Mouse (Mus musculus) left cerebral cortex, postnatal 4 days (tissue): ENCODE data around the gene Mef2c. TPM values are rescaled to one million over a fixed set of nuclear protein-coding genes. Genes with fewer than 3 reads are reported as not detected.

ENCODE experiments used
- DNase-seq: peaks from one replicate; pipeline ENCODE4 v3.0.0-alpha.2; 2022
- intact Hi-C: fragments of 180-260 bp; cut with DNase I; formaldehyde crosslinking; loops from one replicate; pipeline ENCODE4 v1.15.1; 2025
- total RNA-seq, 2 experiments: library from RNA; stranded (reverse); gene quantifications; 2 replicates each; pipeline ENCODE4 v1.2.3; 2021

Gene Mef2c
- total RNA-seq, 2 experiments from 2014 or later, result 1,096 to 1,344 TPM

DNA sequence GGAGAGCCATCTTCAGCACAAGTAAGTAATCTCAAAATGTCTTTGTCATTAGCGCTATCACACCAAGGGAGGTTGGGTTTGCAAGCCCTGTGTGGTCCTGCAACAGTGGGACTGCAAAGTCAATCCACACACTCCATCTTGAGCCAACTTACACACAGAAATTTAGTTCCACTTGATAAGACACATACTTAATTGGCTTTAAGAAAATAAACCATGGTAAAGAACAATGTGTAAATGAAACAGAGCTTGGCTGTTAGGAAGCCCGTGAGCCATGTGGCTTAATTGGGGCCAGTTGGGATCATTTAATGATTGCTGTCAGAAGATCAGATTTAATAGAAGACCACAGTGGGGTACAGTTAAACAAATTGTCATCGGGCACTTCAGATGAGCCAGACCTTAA lies 63.8 kb downstream of the Mef2c start:
- intact Hi-C loops, result no loop called here

DNA sequence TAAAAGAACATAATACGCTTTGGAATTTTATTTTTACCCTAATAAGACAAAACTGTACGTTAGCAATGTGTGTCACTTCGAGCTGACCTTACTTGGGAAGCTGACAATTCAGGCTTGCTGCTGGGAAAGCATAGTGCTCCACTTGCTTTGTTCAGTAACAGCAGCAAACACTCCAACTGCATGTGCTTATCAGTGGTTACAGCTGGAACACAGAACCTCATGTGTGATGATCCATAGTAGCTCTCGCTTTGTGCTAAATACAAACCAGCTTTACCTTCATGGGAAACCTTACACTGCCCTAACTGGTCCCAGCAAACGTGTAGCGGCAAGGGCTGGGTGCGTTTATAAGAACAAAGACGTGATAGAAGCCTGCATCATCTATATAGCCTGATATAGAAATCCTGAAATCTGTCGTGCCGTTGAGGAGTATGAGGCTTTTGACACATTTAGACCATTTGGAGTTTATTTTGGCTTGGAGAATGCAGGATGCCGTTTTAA lies 65.0 kb downstream of the Mef2c start:
- no peak for DNase-seq
- intact Hi-C loops, result no loop called here

More for the DNA sequence above, 63.8 kb downstream of the Mef2c start:
- no peak for DNase-seq

DNA sequence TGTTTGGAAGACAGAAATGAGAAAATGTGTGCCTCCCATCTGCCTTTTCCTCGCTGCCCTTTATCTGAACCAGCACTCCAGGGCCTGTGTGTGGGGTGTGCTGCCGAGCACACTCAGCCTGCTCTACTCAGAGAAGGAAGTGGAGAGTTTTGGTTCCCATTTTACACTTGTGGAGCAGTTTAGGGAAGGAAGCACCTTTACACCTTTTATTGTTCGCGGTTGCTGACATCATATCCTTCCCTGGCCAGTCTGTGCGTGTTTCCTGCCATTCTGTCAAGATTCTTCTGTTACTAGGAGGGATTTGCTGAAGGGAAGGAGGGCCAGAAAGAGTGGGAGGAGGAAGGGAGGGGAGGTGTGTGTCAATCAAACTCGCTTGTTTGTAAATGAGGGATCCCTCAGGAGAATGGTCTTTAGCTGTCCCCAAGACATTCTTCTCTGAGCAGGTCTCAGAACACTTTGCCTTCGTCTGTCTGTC lies 68.2 kb downstream of the Mef2c start:
- intact Hi-C loops, result no loop called here
- no peak for DNase-seq

DNA sequence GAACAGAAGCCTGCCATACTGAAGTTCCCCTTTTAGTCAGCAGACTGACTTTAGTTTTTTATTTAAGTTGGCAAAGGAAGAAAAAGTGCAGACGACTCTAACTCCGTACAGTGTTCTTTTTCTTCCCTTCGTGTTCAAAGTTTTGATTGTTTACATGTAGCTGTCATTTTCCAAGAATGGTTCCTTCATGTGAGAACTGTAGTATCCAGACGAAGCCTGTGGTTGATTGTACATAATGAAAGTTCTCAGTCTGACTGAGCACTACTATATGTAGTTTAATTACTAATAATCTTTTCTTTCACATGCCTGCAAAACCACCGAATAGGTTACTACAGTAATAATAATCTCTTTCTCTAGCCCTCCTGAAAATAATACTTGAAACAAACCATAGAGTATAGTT lies 68.6 kb downstream of the Mef2c start:
- DNase-seq, result no peak
- intact Hi-C loops, result no loop called here

- no peak for DNase-seq
- intact Hi-C loops, result no loop called here
Observed at GRCm38 (mm10) chr13:83573327-83573726, 69.5 kb downstream of the Mef2c start.

GRCm38 (mm10) chr13:83573855-83574583 lies 70.2 kb downstream of the Mef2c start:
- intact Hi-C loops, result no loop called here
- no peak for DNase-seq

GRCm38 (mm10) chr13:83574866-83575265 lies 71.0 kb downstream of the Mef2c start:
- no peak for DNase-seq
- intact Hi-C loops, result no loop called here

DNA sequence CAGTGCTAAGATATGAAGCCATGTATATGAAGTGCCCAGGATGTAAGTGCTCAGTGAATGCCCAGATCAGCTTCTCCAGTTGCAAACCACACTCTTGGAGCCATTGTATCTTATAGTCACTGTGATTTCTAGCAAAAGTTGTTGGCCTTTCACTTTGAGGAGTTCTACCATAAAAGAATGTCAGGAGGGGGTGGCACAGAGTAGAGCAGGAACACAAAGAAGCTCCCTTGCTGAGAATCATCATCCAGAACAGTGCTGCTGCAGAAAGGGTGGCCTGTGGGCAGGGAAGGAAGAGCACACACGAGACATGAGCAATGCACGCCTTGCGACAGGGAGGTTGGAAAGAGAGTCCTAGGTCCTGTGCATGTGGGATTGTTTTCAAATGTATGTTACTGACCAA lies 75.6 kb downstream of the Mef2c start:
- intact Hi-C loops, result no loop called here
- no peak for DNase-seq

DNA sequence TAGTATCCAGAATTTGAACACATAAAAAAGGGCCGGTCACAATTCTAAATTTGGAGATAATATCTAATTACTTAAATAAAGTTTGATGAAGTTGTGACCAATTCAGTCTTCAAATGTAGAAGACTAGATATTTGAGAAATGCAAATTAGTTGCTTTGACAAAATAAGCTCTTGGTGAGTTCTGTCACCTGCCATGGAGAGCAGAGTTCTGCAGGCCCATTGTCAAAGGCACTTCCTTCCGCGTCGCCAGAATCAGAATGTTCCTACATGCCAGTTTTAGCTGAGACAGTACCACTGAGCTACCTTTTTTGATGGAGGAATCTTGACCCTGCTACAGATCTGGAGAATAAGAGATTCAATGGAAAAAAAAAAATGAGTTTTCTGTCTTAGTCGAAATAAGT lies 77.0 kb downstream of the Mef2c start:
- DNase-seq, result no peak
- intact Hi-C loops, result no loop called here

DNA sequence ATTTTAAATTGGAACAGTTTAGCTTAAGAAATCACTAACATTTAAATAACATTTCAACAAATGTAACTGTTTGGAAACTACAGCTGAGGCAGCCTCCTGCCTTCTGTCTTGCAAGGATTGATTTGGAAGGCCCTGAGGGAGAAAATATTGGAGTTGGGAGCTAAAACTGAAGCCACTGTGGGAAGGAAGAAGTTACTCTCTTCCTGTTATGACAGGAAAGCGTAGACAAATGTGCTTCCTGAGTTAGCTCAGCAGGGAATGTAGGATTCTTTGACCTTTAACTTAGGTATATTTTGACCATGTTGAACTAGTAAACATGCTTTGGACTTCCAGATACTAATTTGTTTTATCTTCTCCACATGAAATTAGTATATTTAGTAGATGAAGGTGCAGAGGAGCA lies 78.7 kb downstream of the Mef2c start:
- intact Hi-C loops, result no loop called here

GRCm38 (mm10) chr13:83583881-83584280 lies 80.0 kb downstream of the Mef2c start:
- intact Hi-C loops, result no loop called here
- no peak for DNase-seq

More for the DNA sequence above, 78.7 kb downstream of the Mef2c start:
- DNase-seq, result no peak

DNA sequence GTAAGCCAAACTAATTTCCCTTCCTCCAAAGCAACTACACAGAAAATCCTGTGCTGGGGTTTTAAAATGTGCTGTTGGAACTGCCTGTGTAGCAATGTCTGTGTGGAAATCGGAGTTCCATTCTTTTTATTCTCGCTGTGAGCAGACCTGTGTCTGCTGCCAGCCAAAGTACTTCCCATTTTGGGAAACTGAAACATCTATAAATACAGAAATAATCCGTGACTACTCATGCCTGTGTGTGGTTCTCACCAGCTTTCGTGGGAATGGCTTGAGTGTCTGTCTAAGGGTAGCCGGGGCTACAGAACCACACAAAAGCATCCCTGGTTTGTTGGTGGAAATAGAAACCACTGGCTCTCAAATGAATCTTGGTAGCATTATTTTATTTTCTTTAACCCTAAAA lies 81.5 kb downstream of the Mef2c start:
- DNase-seq, result no peak
- intact Hi-C loops, result no loop called here

GRCm38 (mm10) chr13:83588186-83588585 lies 84.4 kb downstream of the Mef2c start:
- no peak for DNase-seq
- intact Hi-C loops, result no loop called here

DNA sequence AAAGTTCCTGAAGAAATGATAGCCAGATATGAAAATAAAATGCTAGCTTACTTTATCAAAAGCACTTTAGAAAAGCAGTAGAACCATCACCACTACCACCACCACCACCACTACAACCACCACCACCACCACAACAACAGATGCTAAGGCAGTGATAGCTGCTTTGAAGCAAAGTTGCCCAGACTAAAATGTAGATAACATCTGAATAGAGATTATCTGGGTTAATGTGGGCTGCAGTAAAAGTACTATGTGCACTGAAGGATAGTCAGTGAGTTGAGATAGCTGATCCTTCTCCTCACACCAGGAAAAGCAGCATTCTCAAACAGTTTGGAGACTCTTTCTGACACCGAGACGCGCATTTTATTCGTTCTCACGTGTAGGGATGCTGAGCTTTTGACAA lies 87.1 kb downstream of the Mef2c start:
- no peak for DNase-seq
- intact Hi-C loops, result no loop called here

GRCm38 (mm10) chr13:83595429-83595828 lies 91.6 kb downstream of the Mef2c start:
- intact Hi-C loops, result no loop called here
- DNase-seq, result no peak

- intact Hi-C loops, result no loop called here
- no peak for DNase-seq
Observed at GRCm38 (mm10) chr13:83596989-83597738, 93.3 kb downstream of the Mef2c start.

- DNase-seq, result no peak
- intact Hi-C loops, result no loop called here
Observed at GRCm38 (mm10) chr13:83597739-83598210, 93.9 kb downstream of the Mef2c start.

- no peak for DNase-seq
- intact Hi-C loops, result no loop called here
Observed at GRCm38 (mm10) chr13:83600301-83600700, 96.5 kb downstream of the Mef2c start.

- DNase-seq, result no peak
- intact Hi-C loops, result no loop called here
Observed at GRCm38 (mm10) chr13:83601741-83602140, 97.9 kb downstream of the Mef2c start.

GRCm38 (mm10) chr13:83603373-83604265 lies 99.8 kb downstream of the Mef2c start:
- intact Hi-C loops, result no loop called here
- peak; percentile 3 for DNase-seq

DNA sequence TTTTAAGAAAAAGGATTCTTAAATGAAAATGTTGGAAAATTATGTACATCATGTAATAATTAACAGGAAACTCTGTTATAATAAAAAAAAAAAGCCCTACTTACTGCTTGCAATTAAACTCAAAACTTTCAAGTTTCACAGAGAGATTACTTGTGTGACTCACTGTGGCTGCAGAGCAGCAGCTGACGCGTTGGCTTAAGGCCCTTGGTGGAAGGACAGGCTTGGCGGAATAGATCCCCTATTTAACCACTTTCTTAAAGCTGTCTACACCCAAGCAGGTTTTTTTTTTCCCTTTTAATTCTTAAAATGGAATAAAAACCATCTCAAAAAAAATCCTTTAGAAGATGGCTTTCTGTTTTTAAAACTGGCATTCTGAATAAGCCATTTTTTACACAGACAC lies 100.5 kb downstream of the Mef2c start:
- intact Hi-C loops, result no loop called here
- peak; percentile 41 for DNase-seq
